Mouse (Mus musculus) kidney, postnatal 25 days (tissue): Measurements from ENCODE around the gene Llph.

Source experiments
- DNase-seq, 2 experiments: peaks; one replicate each; pipeline ENCODE4 v3.0.0; 2021; ENCODE audit warnings: mixed read lengths in 2 of 2

Gene Llph

DNA sequence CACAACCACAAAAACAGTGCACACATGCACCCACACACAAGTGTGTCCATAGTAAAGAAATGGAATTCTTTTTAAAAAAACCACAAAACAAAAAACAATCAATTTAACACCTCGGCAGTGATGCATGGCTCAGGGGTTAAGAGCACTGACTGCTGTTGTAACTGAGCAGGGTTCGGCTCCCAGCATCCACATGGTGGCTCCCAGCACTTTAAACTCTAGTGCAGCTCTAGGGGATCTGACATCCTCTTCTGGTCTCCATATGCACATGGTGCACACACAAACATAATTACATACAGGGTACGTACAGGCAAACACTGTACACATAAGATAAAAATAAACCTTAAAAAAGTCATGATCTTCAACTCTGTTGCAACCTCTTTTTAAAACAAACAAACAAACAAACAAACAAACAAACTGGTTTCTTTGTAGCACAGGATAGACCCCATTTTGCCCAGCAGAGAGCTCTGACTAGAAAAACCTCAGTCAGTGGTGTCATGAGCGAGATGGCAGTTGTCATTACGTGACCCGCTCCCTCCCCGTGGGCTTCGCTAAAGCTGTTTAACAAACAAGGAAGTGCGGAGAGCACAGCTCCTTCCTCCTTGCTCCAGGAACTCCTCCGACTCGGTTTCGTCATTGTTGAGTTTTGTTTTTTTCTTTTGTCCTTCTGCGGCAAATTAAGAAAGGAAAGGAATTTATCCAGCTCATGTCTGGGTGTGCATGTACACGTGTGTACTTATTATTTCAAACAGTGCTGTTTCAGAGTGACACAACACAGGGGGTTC, 7.1 kb upstream of the Llph start:
- peak in 1 of 2 experiments; percentile 43 for DNase-seq

DNA sequence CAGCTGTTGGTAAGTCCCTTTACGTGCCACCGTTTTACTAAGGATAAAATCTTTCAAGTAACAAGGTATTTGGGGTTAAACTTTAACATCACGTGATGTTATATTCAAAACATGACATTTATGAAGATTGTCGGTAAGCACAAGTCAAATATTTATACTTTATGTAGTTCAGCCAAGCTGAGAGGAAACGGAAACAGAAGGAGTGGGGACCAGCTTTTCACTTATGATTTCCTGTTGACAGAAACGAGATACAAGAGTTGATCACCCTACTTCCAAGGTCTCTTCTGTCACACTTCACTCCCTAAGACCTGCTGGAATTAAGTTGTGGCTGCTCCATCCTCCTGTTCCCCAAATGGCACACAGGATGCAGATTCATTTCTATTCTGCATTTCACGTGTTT, 6.1 kb upstream of the Llph start:
- DNase-seq = no peak

DNA sequence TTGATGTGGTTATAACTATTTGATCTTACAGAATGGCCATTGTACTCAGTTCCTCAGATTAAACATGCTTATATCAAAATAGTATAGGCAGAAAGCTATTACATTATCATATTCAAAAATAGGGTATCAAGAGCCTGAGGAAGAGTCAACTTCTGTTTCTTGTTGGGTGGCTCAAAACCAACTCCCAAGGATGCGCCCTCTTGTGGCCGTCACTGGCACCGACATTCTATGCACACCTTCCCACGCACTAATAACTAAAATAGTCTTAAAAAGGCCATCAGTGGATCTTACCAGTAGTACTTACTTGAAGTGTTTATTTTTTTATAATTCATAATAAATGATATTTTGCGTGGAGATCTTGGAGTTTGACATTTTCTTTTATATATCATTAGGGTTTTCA, 4.8 kb downstream of the Llph start:
- DNase-seq = peak; percentile 68 to 81

DNA sequence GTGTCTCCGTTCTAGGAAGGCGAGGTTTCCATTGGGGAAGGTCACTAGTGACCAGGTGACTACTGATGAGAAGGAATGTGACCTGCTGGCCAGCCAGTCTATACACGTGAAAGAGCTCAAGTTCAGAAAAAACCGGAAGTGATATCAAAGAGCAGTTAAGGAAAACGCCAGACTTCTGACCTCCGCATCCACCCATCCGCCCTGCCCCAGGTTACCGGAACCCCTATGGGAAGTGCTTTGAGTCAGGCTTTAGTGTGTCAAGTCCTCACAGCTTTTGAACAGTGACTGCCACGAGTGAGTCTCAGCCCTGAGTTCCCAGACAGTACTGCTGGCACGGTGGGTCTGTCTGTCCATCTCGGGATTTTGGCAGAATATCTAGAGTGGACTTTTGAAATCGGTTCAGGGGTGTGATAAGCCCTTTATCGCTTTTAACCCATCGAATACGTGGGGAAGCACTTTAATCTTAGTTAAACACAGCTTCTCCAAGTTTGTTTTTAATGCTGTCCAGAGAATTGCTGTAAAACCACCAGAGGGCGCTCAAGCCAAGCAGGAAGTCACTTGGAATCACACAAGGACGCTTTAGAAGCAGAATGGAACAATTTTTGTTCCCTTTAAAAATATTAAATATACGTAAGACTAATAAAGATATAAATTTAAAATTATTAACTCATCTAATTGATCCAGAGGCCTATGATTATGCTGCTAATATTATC, 6.9 kb downstream of the Llph start:
- DNase-seq = peak; percentile 57 to 75

DNA sequence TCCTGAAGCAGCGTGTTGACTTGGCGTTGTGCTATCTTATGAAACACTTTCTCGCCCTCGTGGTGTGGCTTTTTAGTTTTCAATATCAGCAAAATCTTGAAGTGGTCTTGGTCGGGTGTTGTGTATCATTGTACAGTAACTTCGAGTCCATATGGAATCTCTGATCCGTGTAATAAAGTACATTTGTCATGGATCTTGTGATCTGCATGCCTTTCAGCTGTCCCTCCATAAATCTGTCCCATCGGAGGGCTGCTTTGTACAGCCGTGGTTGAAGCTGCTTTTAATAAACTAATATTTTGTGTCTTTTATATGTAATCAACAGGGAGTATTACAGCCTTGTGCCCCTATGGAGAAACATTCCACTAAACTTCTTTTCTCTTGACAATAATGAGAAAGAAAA, 10.0 kb downstream of the Llph start:
- DNase-seq = no peak

DNA sequence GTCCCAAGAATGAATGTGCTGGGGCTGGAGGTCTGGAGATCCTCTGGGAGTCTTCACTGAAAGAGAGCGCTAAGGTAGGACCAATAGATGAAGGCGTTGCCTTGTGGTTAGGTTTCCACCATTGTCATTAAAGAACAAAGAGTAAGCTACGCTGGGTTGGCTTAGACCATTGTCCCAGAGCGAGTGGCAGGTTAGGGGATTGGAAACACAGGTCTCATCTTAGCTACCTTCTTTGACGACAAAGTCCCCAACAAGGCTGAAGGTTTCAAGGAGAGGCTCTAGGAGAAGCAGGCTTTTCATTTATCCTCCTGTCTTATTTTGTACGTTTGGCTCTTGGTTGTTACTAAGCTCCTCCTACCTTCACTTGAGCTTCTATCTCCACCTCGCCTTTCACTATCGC, 11.4 kb downstream of the Llph start:
- DNase-seq = no peak

DNA sequence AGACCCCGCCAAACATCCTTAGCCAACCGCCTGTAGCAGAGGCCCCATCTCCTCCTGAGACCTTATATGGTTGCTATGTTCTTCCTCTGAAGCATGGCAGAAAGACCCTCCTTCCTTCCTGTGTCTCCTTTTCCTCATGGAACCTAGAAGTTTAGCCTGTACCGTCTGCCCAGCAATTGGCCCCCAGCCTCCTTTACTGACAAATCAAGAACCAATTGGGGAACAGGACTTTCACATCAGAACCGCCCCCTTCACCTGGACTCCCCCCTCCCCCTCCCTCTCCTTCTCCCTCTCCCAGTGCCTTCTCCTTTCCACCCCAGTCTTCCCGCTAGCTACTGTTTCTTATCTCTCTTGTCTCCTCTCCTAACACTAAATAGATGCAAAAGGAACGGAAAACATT, 12.6 kb downstream of the Llph start:
- DNase-seq = no peak

DNA sequence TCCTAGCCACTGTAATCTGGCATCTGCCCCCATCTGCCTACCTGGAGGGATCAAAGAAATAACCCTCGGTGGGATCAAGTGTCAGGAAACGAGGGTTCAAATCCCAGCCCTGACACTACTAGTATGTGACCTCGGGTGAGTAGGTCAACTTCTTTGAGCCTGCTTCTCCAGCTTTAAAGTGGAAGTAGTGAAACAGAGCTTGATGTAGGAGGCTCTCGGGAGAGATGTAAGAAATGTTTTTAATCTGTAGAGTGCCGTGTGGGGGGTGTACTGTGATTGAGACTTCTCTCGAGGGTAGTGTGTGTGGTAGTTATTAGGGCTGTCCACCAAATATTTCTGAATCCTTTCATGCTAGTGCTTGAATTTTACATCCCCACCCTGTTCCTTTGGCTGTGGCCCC, 15.6 kb downstream of the Llph start:
- DNase-seq = no peak

DNA sequence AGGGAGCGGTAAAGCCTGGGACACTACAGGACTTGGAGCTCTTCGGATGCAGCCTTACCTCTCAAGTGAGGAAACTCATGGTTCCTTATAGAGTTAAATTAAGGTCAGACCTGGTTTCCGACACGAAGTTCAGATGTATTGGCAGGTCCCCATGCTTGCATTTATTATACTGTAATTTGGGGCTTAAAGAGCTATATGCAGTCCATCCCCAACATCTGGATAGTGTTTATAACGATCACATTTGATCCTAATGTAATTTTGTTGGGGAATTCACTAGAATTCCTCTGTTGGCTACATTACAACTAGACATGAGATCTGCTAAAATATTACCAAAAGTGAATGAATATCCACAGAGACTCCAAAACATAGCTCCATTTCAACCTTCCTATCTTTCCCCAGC, 18.8 kb downstream of the Llph start:
- DNase-seq = no peak

DNA sequence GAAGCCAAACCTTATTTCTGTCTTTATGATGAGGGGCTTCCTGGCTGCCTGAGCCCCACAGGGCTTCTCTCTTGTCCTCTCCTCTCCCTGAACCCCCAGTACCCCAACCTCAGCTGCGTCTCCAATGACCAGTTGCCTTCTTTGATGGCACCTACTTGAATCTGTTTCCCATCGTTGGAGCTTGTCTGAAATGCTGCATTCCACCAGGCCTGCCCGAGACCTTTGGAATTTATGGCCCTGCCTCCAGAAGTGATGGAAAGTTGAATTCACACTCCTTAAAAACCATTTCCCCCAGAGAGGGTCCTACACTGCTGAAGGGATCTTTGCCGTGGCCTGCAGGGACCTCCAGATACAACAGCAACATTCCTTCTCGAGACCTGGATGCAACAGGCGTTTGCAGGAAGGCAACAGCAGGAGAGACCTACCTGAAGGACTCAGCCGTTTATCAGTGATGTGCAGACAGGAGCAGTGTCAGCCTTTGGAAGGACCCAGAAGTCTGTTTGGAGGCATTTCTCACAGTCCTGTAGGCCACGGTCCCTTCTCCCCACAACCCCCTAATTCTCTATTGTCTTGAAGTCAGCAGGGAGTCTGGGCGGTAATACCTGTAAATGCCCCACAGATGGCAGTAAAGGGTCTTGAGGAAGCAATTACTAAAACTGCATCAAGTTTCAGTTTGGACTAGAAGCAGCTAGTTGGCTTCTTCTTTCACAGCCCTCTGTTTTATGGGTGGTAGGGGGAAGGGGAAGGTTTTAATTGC, 20.3 kb downstream of the Llph start:
- peak; percentile 58 to 61 for DNase-seq

DNA sequence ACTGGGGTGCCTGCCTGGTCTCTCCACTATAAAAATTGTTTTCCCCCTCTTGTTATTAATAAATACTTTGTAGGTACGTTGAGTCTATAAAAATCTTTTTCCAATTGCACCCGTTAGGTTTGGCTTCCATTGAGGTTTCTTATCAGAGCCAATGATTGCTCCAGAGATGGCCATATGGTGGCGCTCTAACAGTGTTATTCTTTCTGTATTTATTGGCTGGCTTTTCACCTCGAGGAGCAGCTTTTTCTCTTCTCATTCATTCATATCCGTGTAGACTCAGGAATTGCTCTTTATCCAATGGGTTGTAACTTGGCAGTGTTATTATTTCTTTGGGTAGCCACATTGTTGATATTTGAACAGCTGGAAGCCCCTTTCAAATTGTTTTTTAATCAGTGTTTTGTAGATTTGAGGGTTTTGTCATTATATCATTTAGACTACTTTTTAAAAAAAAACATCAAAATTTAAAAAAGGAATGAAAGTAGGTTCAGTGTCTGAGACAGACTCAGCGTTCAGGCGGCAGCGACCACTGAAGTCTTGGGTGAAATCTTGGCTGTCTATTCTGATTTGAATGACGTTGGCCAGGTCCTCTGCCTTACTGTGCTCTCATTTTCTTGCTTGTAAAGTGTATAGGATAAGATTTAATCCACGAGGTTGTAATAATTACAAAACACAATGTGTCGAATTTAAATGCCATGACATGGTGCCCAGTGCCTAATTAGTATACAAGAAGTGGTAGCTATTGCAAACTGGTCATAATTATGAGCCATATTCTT, 24.2 kb downstream of the Llph start:
- no peak for DNase-seq

DNA sequence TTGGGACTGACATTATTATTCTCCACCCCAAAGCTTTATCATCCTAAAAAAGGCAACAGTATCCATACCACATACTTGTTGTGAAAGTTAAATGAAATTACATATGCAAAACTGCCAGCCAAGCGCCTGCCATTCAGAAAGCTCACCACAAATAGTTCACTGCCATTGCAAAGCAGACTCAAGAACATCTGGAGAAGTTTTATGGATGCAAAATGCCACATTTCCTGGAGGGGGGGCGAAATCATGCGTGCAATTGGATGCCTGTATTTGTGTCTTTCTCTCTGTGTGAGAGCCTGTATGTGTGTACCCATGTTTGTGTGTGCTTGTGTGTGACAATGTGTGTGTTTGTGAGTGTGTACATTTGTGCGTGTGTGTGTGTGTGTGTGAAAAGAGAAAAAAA, 24.9 kb downstream of the Llph start:
- DNase-seq = no peak

DNA sequence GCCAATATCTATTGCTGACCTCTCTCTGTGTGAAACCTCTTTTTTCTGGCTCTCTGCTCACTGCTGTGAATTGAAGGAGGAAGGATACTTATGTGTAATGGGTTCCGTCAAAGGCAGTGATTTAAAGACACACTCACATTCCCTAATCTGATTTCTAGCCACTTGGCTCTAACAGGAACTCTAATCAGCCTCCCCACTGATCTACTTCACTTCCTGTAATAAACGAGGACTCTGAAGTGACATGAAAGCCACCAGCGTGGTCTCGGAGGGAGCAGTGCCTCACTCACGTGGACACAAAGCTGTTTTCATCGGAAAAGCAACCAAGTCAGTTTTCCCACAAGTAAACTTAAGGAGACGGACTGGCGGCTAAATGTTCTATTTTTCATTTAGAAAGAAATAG, 25.9 kb downstream of the Llph start:
- no peak for DNase-seq

DNA sequence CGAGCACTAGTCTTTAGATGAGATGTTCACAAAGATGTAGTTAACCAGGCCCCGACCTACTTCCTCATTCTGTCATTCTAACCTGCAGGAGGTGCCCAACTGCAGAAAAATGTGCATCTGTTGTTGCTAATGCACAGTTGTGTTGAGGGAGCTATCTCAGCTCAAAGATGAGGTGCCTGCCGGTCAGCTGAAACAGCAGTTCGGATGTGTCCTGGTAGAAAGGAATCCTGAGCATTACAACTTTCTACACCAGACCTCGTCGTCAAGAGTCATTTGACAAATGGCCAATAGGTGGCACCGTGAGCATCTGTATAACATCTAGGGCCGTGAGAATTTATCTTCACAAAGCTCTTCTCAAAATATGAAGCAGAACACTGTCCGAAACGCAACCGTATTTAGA, 30.4 kb downstream of the Llph start:
- peak in 1 of 2 experiments; percentile 77 for DNase-seq

DNA sequence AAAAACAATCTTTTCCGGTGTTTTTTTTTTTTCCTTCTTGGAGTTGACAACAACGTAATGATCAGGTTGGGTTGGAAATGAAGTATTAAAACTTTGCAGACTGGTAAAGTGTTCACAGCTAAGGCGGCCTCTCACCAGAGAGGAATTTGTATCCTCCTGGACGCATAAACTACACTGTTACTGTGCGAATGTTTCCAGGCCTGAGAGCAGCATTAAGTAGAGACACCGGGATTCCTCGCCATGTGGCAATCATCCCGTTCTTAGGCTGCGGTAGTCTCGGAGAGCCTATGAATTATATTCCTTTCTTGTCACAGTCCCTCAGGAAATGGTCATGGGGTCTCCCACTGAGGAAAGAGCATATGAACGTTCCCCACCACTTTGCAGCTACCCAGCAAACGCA, 40.9 kb downstream of the Llph start:
- DNase-seq = no peak

DNA sequence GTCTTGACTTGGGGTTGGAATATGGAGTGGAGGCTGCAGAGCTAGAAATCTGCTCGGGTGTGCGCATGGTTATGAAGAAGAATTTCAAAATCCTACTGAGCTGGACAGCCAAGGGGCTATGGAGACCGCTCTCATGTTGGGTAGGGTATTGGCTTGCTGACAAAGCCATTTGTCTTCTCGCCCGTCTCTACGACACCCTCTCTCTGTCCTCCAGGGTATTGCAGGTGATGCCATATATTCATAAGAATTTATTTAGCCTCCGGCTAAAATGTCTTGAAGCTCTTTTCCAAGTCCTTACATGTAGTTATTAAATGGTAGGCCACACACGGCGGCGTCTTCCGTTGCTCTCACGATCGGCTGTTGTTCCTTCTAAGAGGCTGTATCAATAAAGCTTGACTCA, 43.1 kb downstream of the Llph start:
- DNase-seq = no peak

DNA sequence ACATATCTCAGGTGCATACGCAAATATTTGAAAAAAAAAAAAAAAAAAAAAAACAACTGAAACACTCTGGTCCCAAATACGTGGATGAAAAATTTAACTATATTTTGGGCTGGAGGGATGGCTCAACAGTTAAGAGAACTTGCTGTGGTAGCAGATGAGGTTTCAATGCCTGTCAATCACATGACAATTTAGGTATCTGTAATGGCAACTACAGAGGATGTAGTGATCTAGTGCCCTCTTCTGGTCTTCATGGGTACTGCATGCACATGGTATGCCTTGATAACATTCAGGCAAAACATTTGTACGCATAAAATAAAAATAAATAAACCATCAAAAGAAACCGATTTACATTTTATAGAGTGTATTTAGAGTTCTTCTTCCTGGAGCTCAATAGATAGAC, 43.9 kb downstream of the Llph start:
- peak; percentile 53 to 80 for DNase-seq

DNA sequence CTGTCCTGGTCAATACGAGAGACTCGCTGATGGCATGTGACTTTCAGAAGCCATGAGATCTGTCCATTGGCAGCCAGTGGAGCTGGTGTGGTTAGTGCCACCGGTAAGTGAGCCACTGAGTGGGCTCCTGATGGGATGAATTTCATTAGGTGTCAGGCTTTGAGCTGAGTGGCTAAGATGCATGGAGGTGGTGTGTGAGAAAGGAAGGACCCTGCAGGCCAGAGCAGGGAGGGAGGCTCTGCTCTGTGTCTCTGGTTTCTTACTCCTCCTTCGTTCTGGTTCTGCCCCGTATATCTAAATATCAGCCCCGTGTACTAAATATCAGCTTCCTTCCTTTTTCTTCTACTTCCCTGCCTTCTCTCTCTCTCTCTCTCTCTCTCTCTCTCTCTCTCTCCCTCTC, 44.4 kb downstream of the Llph start:
- DNase-seq = no peak

DNA sequence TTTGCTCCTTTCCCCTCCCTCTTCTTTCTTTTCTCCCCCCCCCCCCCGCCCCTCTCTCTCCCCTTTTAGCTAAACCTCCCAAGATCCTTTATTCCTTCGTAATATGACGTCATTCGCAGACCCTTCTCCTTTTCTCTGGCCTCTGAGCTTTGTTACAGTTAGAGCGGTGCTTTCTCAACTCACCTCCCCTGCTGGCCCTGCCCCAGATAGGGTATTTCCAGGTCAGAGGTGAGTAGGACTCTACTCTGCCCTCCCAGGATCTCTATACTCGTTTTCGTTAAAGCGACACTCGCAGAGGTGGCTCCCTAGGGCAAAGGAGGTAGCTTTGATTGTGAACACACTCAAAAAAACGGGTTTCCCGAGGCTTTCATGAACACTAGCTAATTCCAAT, 45.0 kb downstream of the Llph start:
- DNase-seq = no peak

DNA sequence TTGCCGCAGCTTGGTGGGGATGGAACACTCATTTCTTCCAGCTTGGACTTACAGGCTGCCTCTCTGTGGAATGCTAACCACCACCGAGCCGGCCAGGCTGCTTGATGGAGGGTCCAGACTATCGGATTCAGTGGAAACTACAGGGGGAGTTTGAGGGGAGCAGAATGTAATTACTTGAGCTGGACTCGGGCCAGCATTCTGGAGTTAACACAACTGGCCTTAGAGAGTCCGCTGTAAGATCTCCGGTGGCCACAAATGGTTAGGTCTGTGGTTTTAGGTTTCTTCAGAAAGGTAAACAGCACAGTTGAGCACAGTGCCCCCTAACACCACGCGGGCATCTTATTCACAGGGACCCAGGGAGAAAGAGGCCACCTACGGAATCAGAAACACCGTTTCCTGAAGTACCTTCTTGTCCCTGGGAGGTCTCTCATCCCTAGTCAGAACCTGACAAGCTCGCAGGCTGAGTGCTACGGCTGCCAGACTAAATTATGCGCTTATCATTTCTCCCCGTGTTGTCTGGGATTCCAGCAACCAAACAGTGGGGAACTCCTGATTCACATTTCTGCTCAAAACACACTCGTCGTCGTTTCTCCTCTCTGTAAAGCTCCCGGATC, 45.5 kb downstream of the Llph start:
- no peak for DNase-seq

DNA sequence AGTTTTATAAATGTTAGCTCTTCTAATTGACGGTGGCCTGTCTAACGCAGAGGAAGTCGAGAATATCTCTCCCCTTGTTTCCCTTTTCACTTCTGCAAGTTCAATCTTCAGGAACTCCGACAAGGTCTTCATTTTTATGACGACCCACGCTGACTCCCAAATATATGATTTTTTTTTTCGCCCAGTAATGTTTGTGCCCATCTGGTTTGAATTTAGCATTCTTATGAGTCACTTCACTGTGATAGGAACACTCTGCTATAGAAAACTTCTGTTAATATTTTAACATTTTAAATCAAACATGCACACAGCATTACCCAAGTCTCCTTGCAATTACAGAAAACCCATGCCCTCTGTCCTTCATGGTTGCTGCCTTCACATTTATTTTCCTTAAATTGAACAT, 46.5 kb downstream of the Llph start:
- DNase-seq = no peak

DNA sequence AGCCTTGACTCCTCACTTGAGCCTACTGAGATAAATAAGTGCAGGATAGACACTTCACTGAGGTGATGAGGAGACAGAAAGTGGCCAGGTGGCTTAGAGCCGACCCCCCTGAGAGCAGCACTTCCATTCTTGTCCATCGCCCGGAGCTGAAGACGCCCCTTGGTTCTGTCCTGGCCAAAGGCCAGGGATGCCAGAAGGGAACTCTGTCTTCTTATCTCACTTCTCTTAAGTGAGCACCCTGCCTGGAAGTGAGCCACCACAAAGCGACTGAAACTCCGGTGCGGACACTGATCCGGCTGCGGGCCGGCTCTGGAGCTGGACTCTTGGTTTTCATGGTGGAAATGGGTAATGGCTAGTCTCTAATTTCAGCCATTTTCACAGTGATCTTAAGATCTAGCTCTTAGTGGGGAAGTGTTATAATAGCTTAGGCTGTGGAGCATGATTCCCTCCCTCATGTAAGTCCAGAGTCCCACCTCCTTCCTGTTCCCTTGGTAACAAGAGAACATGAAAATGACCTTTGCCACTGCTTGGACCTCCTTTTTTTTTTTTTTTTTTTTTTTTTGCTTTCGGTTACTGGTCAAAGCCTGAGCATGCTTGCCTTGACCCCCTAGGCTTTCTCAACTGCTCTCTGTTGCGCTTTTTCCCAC, 52.7 kb downstream of the Llph start:
- peak; percentile 8 to 44 for DNase-seq
